Mouse (Mus musculus) left cerebral cortex, postnatal 14 days (tissue): ENCODE data around the gene Snd1. TPM values are rescaled to one million over a fixed set of nuclear protein-coding genes. Genes with fewer than 3 reads are reported as not detected.

Source experiments
- DNase-seq, 2 experiments: peaks; one replicate each; pipeline ENCODE4 v3.0.0; 2021 to 2022; ENCODE audit warnings: low spot score in 2 of 2, mixed read lengths in 1 of 2
- intact Hi-C: fragments of 180-260 bp; cut with DNase I; formaldehyde crosslinking; loops from one replicate; pipeline ENCODE4 v1.15.1; 2025
- total RNA-seq, 2 experiments: library from RNA; stranded (reverse); gene quantifications; 2 replicates each; pipeline ENCODE4 v1.2.3; 2021

Snd1 gene
- total RNA-seq, 2 experiments from 2014 or later, result 94.8 to 96.9 TPM

DNA sequence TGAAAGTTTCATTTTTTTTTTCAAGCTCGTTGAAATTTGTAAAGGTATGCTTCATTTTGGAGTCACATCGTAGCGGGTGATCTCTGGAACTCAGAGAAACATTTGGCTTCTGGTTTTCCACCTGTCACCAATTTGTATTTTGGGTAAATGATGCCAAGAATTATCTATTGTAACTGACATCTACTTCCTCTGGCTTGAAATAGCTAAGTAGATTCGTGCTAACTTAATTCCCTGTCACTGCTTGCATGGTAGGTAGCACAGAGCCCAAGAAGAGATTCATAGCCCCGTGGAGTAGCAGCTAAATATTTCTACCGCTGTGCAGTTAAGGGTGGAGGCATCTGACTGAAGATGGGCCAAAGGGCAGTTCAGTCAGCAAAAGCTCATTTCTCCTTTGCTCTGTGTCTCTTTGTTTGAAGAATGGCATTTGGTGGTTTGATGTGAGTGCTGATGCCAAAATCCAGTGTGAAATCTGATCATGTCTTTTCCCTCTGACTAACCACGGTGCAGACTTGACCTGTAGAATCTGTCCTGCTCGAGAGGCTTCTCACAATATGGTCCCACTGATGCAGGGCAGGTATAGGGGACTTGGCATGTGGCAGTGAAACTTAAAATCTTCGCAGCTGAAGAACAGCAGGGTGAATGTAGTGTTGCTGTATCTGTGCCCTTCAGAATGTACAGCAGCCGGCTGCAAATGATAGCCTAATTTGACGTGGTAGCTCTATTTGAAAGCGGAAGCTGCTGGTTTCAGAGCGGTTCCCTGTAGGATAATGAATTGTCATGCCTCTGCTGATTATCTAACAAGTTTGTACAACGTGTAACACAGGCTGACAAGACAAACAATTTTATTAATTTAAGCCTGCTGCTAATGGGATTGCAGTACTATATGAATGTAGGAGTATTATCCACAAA, 101.7 kb downstream of the Snd1 start:
- no peak for DNase-seq
- intact Hi-C loops, result no loop called here

DNA sequence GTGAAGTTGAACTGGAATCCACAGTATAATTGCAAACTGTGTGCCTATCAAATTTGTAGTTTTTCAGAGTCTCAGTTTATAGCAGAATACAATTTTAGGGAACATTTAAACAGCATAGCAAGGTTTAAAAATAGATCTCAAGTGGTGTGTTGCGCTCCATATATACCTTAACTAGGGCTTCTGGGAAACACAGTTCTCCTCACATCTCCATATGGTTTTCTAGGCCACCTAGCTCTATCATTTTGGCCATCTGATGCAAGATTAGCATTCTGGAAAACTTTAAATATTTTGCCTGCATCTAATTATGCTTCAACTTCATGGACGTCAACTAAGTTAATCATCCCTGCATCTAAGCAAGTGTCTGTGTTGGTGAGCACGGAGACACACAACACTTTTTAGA, 107.9 kb downstream of the Snd1 start:
- DNase-seq, result no peak
- intact Hi-C loops, result no loop called here

DNA sequence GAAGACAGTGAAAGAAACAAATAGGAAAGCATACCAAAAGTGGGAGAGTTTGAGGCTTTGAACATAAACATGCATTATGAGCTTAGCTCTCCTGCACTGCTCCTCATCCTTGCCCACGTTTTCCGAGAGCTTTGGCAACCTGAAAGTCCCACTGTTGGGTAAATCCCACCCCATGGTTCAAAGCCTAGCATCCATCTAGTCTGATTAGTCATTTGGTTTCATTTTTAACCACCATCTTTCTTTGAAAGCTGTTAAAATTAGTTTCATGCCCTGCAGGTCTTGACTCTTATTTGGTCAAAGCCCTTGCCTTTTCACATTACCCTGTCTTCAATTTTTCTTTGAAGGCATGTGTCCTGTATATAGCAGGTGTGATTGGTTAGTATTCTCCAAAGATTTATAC, 108.5 kb downstream of the Snd1 start:
- DNase-seq, result no peak
- intact Hi-C loops, result no loop called here

DNA sequence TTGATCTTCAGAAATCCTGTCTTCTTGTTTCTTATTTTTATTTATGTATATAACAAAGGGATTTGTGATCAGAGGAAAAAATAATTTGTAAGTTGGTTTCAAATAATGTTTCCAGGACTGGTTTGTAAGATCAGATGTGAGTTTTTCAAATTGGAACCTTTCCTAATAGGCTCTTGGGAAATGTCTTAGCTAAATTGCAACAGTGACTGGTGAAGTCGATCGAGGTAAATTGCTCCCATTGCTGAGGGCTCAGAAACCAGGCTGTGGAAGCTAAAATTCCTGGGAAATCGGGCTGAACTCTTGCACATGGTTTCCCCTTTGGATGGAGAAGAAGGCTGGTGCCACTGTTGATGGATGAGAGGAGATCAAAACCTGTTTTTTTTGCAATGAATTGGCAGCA, 111.9 kb downstream of the Snd1 start:
- no peak for DNase-seq
- intact Hi-C loops, result no loop called here

DNA sequence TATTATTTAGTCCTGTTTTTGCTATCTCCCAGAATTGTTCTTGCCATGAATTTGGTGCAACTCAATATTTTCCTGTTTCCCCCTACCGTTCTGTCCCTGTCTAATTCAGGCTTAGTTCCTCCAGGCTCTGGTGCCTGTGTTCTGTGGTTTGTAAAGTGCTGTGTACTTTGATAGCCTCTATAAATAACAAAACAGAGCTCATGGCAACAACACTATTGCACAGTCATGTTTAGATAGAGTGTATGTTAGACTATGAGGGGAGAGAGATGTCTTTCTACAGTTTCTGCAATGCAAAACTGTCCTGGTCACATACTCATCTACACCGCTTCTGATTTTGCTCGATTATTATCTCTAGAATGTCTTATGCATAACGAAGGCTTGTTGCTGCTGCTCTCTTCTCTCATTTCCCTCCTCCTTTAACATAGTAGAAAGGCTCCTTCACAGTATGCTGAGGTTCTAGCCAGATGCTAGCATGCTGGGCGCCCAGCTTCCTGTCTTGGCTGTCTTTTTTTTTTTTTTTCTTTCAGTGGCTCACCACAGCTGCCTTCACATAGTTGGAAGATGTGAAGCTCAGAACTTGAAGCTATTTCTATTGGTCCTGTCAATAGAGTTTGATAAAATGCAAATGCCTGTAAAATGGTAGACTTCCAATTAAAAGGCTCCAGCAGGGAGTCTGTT, 113.7 kb downstream of the Snd1 start:
- intact Hi-C loops, result no loop called here

DNA sequence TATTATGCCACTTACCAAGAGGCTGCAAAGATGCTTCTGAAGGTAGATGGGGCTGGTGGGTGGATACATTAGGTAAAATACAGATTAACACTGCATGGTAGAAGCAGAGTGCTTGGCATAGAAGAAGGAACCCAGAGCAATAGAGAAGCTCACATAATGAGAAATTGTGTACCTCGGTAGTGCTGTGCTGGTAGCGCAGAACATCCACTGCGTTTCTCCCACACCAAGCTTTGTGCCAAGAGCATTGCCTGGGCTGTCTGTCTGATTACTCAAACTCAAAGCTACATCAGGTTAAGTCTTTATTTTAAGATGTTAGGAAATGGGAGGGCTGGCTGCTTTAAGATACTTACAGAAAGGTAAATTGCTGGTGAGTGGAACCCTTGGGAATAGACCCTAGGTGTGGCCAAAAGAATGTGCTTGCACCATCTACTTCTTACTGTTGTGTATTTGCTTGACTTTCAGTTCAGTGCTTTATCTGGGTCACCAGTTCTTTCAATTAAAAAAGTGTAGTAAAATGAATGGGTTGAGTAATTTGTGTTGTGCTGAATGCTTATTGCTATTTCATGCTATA, 117.5 kb downstream of the Snd1 start:
- DNase-seq, result no peak
- intact Hi-C loops, result no loop called here

More for the DNA sequence above, 113.7 kb downstream of the Snd1 start:
- DNase-seq, result peak in 1 of 2 experiments; percentile 25

DNA sequence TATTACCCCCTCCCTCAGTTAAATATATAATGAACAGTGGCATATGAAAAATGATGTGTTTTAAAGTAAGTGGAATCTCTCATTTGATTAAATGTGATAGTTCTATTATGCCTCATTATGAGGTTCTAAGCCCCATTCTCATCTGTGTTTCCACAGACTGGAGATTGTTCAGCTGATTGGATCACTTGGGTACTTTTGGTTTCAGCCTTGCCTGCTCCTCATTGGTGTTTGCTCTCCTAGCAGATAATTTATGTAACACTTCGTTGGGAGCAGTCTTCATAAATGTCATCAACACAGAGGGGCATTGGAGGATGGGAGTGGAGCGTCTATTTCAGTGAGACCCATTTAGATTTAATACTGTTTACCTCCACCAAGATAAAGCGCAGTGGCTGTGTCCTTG, 118.8 kb downstream of the Snd1 start:
- DNase-seq, result no peak
- intact Hi-C loops, result no loop called here

DNA sequence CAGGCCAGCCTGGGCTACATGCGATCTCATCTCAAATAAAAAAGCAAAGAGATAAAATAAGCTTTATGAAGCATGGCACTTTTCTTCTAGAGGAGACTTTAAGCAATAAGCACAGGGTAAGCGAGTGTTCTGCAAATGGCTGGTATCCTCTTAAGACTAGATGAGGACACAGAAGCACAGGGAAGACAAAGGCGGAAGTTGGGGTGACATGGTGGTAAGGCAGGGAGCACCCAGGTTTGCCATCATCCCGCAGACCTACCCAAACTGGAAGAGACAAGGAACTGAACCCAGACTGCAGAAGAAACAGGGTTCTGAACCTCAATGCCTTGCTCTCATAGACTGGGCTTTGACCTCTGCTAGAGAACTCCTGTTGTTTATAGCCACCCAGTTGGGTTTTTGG, 119.8 kb downstream of the Snd1 start:
- no peak for DNase-seq
- intact Hi-C loops, result no loop called here

DNA sequence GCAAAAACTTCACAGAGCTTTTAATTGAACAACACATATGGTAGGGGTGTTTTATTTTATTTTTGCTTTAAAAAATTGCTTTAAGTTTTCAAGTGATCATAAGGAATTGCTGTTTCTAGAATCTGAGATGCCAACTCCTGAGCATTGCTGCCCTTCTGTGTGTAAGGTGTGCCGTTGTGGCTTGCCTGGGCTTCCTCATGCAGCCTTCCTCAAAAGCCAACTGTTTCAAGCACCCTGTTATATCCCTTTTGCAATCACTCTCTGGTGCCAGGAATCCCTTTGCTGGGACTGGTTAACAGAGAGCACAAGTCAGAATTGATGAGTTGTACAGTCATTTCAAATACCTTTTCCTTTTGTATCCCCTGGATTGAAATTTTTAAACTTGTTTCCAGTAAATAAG, 120.3 kb downstream of the Snd1 start:
- intact Hi-C loops, result no loop called here
- no peak for DNase-seq

DNA sequence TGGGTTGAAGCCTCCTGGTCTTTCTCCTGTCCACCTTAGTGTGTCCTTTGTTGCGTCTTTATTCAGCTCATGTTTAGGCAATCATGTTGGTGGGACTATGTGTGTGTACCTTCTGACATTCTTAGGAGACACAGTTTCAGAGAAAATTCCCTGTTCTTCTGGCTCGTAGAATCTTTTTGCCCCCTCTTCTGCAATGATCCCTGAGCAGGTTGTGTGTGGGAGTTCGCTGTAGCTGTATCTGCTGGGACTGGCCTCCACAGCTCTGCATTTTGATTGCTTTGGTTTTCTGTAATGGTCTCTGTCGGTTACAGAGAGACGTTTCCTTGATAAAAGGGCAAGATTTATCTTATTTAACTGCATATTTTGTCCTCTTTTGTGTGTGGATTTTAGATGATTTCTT, 122.3 kb downstream of the Snd1 start:
- peak in 1 of 2 experiments; percentile 57 for DNase-seq
- intact Hi-C loops, result no loop called here

DNA sequence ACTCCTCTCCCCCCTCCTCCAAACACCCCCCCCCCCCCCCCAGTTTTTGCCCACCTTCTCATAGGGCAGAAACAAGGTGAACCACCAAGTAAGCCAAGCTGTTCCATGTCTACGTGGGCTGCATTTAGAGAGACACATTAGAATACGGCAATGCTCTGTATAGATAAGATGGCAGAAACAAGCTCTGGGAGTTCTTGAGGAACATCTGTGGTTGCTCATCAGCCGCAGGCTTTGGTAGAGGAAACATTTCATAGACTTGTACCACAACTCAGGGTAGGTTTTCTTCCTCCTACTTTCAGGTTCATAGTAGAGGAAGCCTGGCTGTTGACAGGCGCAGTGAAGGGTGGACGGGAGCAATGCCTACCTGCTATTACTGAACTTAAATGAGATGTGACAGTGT, 124.2 kb downstream of the Snd1 start:
- intact Hi-C loops, result no loop called here
- DNase-seq, result no peak

DNA sequence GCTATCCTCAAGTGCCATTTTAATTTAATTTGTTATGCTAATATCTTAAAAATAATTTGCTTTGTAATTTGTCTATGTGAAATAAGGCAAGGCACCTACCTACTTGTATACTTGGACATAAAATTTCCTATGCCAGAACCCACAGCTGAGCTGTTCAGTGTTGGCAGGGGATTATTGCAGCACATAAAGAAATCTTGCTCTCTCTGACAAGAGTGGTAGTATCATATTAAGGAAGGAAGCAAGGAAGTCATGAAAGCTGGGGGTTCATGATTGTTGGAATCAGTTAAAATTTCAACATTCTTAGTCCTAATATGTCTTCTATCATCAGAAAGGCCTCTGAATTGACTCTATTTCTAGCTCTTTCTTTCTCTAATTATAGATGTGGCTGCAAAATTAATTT, 125.5 kb downstream of the Snd1 start:
- DNase-seq, result no peak
- intact Hi-C loops, result no loop called here

DNA sequence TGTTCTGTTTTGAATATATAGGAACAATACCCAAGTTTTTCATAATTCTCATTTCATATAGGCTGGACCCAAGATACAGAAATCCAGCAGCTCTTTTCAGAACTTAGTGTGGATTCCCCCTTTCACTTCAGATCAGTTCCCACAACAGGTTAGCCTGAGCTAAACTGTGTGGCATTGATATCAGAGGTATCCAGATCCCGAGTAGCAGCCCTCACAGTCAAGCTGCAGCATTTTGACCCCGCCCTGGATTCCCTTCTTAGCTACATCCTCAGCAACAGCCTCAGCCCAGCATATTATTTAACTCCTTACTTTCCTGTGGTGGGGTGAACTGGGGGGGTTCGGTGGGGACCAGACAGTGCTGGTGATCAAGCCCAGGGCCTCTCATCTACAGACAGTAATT, 128.5 kb downstream of the Snd1 start:
- DNase-seq, result no peak
- intact Hi-C loops, result no loop called here

DNA sequence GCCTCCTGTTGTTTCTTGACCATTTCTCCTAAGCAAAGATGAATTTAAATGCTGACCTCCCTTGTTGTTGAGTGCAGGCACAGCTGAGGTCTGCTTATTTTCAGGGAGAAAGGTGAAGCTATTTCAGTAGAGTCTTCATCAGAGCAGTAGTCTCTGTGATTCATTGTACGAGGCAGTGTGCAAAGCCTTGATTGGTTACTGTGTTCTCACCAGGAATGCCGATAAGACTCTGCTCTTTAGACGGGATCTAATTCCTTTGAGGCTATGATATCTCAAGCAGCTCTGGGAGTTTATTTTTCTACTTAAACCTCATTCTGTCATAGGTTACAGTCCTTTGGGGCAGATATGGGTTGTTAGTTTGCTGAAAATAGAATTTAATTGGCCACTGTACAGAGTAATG, 128.9 kb downstream of the Snd1 start:
- intact Hi-C loops, result no loop called here
- no peak for DNase-seq

DNA sequence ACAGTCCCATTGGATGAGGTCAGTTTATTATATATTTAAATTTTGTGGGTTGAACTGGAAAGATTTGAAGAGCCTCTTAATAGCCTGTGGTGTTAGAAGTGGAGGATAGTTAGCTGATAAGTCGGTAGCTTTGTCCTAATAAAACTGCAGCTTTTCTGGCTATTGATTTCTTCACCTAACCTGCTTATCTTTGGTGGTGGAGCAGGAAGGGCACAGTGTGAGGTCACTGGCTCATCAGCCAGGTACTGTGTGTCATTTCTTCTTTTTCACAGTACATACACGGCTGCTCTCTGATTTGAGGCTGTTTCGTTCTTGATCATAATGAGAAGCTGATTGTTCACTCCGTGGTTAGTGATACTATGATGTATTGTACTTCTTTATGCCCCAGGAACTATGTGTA, 134.4 kb downstream of the Snd1 start:
- intact Hi-C loops, result no loop called here

DNA sequence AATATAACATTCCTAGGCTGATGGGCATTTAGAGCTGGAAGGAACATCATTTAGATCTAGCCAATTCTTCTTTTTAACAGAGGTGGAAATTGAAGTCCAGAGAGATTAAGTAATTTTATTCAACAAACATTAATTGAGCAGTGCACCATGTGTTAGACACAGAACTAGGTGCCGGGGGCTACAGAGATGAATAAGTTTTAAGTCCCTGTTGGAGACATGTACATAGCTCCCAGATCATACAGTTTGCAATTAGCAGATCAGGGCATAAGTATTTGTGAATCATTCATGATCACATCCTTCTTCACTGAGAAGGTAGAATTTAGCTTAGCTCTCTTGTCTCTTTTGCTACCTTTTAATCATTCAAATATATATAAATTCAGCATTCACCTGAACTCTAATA, 135.2 kb downstream of the Snd1 start:
- intact Hi-C loops, result no loop called here

More for the DNA sequence above, 134.4 kb downstream of the Snd1 start:
- no peak for DNase-seq

DNA sequence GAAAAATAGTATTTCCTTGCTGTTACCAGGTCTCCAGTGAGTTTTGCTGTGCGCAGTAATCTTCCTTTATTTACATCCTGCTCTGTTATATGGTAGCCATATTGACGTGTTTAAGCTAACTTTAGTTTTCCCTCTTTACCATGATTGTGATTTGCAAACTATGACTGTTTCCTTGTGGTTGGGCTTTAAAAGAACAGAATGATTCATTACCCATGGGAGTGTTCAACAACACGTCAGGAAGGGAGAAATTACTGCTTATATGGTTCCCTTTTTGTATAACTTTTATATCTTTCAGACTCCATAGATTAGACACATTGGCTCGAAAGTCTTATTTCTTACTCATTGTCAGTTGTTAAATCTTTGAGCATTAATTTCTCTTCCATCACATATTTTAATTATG, 138.5 kb downstream of the Snd1 start:
- DNase-seq, result no peak
- intact Hi-C loops, result no loop called here

More for the DNA sequence above, 135.2 kb downstream of the Snd1 start:
- DNase-seq, result no peak

DNA sequence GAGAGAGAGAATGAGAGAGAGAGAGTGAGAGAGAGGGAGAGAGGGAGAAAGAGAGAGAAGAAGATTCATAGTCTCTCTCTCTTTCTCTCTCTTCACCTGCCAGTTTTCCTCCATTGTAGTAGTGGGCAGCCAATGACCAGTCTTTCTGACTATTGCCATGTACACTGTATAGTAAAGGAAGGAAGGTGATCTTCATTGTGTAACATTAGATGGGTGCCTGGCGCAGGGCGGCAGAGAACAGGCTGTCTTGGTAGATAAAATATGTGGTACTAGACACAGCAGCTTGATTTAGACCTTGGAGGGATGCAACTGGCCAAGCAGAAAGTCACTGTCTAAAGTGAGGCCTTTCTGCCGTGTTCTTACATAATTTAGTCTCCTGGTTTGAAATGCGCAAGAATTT, 139.9 kb downstream of the Snd1 start:
- no peak for DNase-seq
- intact Hi-C loops, result no loop called here

DNA sequence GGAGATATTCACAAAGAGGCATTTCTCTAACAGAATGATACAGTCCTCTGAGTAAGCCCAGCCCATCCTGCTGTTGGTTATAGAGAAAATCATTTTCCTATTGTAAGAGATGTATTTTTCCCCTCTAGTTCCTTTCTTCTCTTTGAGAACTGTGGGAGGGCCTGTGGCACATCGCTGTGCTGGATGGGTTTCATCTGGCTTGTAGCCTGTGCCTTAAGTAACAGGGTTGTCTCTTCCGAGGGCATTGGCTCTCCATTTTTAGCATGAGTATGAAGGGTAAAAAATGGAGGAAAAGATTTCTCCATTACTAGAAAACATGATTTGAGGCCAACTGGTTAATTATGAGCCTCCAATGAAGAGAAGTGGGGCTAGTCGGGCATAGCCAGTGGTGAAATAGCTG, 140.5 kb downstream of the Snd1 start:
- DNase-seq, result peak in 1 of 2 experiments; percentile 35
- intact Hi-C loops, result no loop called here

DNA sequence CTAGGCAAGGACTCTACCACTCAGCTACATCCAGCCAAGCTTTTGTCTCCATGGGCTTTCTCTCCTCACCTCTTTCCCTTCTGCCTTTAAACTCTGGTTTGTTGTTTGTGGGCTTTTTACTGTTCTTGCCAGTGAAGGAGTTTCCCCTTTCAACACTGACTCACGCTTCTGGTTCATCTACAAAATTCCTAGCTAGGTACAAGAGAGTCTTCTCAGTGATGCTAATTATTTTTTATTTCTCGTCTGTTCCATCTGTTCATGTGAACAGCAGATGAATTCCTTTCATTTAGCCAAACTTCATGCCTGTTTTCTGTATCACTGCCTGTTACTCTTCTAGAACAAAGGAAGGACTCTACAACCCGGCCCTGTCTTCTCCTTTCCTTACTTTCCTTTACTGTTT, 141.0 kb downstream of the Snd1 start:
- no peak for DNase-seq
- intact Hi-C loops, result no loop called here

DNA sequence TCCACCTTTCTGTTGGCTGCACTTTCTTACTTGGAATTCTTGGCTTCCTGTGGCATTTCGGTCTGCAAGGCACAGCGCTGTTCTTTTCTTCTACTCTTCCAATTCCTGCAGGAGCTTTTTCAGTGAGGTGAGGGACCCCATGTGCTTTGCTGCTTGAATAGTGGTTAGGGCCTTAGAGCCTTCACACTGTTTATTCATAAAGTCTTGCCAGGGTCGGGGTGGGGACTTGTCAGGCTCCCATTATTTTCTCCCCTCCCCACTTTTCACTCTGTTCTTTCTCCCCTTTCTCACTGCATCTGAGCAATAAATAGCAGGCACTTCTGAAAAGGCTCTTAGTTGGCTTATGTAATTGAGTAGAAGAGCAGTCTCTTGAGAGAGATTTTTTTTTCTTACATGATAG, 143.4 kb downstream of the Snd1 start:
- no peak for DNase-seq
- intact Hi-C loops, result no loop called here
